Mouse (Mus musculus) thymus, adult 2 months (tissue): ENCODE data around the gene Wtip. TPM values are rescaled to one million over a fixed set of nuclear protein-coding genes. Genes with fewer than 3 reads are reported as not detected.

Source experiments
- DNase-seq: peaks from one replicate; pipeline ENCODE4 v3.0.0; 2021
- H3K27ac ChIP-seq: fragments of 200-500 bp; 2 replicates; pipeline ENCODE4 v1.5.1; 2012; ENCODE audit warnings: low read length, control low read depth; ENCODE audit not compliant: control insufficient read depth, insufficient read depth
- H3K27me3 ChIP-seq: fragments of 200-500 bp; 2 replicates; pipeline ENCODE4 v1.6.1; 2012; ENCODE audit warnings: mild to moderate bottlenecking, low read length, moderate library complexity, mixed read lengths; ENCODE audit not compliant: control insufficient read depth, insufficient read depth
- H3K36me3 ChIP-seq: fragments of 200-500 bp; 2 replicates; pipeline ENCODE4 v1.6.1; 2012; ENCODE audit warnings: mild to moderate bottlenecking, low read length, moderate library complexity; ENCODE audit not compliant: control insufficient read depth, insufficient read depth
- H3K4me1 ChIP-seq: fragments of 200-500 bp; replicated peaks from 2 replicates; pipeline ENCODE4 v1.6.1; 2012; ENCODE audit warnings: low read length; ENCODE audit not compliant: control insufficient read depth, insufficient read depth
- H3K4me3 ChIP-seq: fragments of 200-500 bp; 2 replicates; pipeline ENCODE4 v1.5.1; 2012; ENCODE audit warnings: mild to moderate bottlenecking, low read length, control low read depth, moderate library complexity; ENCODE audit not compliant: control insufficient read depth, insufficient read depth
- CTCF ChIP-seq: fragments of 200-500 bp; IDR thresholded peaks from 2 replicates; pipeline ENCODE4 v1.5.1; 2012; ENCODE audit warnings: mild to moderate bottlenecking, control low read depth, low read length, moderate library complexity, borderline replicate concordance; ENCODE audit not compliant: control insufficient read depth, poor library complexity, insufficient read depth; ENCODE audit errors: extremely low read depth
- POLR2A ChIP-seq: fragments of 200-500 bp; IDR thresholded peaks from 2 replicates; pipeline ENCODE4 v1.6.1; 2012; ENCODE audit warnings: mild to moderate bottlenecking, low read length, control low read depth, moderate library complexity; ENCODE audit not compliant: control insufficient read depth, poor library complexity, insufficient read depth; ENCODE audit errors: extremely low read depth
- WGBS: fragments of 180-500 bp; shearing (Covaris S2); methylation state at CpG from one replicate; pipeline ENCODE4 v1.1.7; 2018; 5-methylcytosine and 5-hydroxymethylcytosine counted together
- polyA plus RNA-seq: library from polyadenylated mRNA; depleted of rRNA; stranded (reverse); fragments of >200 nt; gene quantifications from 2 replicates; pipeline ENCODE4 v1.2.3, GENCODE M21; 2012

Wtip gene
- polyA plus RNA-seq, 1 experiment = 5.8 TPM

- no peaks in the 10 kb centered on the region for H3K4me1 ChIP-seq
- peaks cover 43% of the 10 kb centered on the region for H3K36me3 ChIP-seq
- TF ChIP-seq POLR2A = no peak
- TF ChIP-seq CTCF = no peak
- no peaks in the 10 kb centered on the region for H3K27me3 ChIP-seq
- 84% methylated on average over 6 of the region's 6 CpGs for WGBS
- H3K27ac ChIP-seq = no peak overlapping the region
- no peak for DNase-seq
- no peak overlapping the region for H3K4me3 ChIP-seq
Measured at GRCm38 (mm10) chr7:34139493-34139892, 6.4 kb upstream of the Wtip start.

DNA sequence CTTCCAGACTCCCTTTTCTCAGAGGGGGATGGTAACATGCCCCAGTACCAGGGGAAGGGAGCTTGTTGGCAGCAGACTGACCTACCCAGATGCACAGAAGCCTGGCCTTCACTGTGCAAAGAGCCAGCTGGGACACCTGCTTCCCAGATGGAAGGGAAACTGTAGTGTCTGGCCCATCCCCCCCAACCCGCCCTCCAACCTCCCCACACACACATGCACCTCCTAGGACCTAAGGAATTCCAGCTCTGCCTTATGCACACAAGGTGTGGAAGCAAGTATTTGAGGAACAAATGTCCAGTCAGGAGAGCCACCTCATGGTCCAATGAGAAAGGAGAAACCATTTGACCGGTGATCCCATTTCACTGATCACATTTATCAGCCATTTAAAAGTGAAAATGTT lies 1.3 kb upstream of the Wtip start:
- Histone ChIP-seq H3K27me3 (peaks cover 2% of the 10 kb centered on the region), H3K4me3 (no peak overlapping the region), H3K4me1 (peaks cover 6% of the 10 kb centered on the region; the same call in 1 of the 2 replicates), H3K27ac (no peak overlapping the region), H3K36me3 (no peaks in the 10 kb centered on the region)
- no peak for TF ChIP-seq POLR2A
- no peak for TF ChIP-seq CTCF
- WGBS = 87% methylated on average over 2 of the region's 2 CpGs
- no peak for DNase-seq

GRCm38 (mm10) chr7:34132355-34133079 lies 551 bp downstream of the Wtip start:
- WGBS = 10% methylated on average over 116 of the region's 116 CpGs
- H3K27ac ChIP-seq = no peak overlapping the region
- TF ChIP-seq CTCF (no peak), POLR2A (no peak)
- peaks cover 6% of the 10 kb centered on the region; the same call in 1 of the 2 replicates for H3K4me1 ChIP-seq
- no peaks in the 10 kb centered on the region for H3K36me3 ChIP-seq
- no peak overlapping the region for H3K4me3 ChIP-seq
- H3K27me3 ChIP-seq = peaks cover 2% of the 10 kb centered on the region
- DNase-seq = no peak

GRCm38 (mm10) chr7:34131959-34132354 lies 1.1 kb downstream of the Wtip start:
- no peak for DNase-seq
- H3K36me3 ChIP-seq = no peaks in the 10 kb centered on the region
- H3K27me3 ChIP-seq = peaks cover 2% of the 10 kb centered on the region
- H3K4me1 ChIP-seq = peaks cover 6% of the 10 kb centered on the region; the same call in 1 of the 2 replicates
- 27% methylated on average over 3 of the region's 3 CpGs for WGBS
- no peak for TF ChIP-seq CTCF
- TF ChIP-seq POLR2A = no peak
- no peak overlapping the region for H3K27ac ChIP-seq
- no peak overlapping the region for H3K4me3 ChIP-seq

DNA sequence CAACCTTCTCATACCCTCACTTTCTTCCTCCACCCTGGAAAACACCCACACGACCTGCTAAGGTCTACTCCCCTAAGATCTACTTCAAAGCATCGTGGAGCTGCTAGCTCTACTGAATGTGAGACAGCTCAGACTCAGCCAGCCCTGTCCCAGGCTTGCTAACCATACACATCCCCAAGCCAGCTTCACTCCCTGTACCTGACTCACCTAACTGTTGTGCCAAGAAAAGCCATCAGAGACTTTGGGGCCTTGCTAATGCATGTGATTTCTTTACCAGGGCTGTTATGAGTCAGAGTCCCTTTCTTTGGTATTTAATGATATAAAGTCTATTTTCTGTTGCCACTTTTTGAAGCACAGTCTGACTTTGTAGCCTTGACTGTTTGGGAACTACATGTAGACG lies 1.9 kb downstream of the Wtip start:
- Histone ChIP-seq H3K27ac (no peak overlapping the region), H3K4me1 (peaks cover 6% of the 10 kb centered on the region; the same call in 1 of the 2 replicates), H3K4me3 (no peak overlapping the region), H3K27me3 (peaks cover 2% of the 10 kb centered on the region), H3K36me3 (no peaks in the 10 kb centered on the region)
- WGBS = 76% methylated on average over 3 of the region's 3 CpGs
- no peak for TF ChIP-seq CTCF
- no peak for TF ChIP-seq POLR2A
- no peak for DNase-seq

DNA sequence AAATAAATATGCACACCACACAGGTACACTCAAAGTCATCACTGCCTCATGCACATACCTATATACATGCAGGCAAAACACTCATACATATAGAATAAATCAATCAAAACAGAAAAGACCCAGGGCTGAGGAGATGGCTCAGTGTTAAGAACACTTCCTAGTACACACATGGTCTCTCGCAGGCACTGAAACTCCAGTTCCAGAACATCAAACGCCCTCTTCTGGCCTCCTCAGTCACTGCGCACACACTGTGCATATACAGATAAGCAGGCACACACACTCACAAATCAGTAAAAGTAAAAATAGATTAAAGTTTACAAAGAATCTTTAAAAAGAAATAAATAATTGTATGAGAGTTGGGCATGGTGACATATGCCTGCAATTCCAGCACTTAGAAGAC lies 6.8 kb downstream of the Wtip start:
- no peak overlapping the region for H3K27ac ChIP-seq
- TF ChIP-seq CTCF (no peak), POLR2A (no peak)
- no peak for DNase-seq
- H3K4me3 ChIP-seq = no peak overlapping the region
- H3K27me3 ChIP-seq = no peaks in the 10 kb centered on the region; the same call in 1 of the 2 replicates
- 81% methylated on average over 3 of the region's 3 CpGs for WGBS
- no peaks in the 10 kb centered on the region for H3K4me1 ChIP-seq
- H3K36me3 ChIP-seq = no peaks in the 10 kb centered on the region

GRCm38 (mm10) chr7:34125346-34125745 lies 7.7 kb downstream of the Wtip start:
- H3K4me3 ChIP-seq = no peak overlapping the region
- H3K4me1 ChIP-seq = no peaks in the 10 kb centered on the region
- no peak for DNase-seq
- 95% methylated on average over 9 of the region's 9 CpGs for WGBS
- no peaks in the 10 kb centered on the region for H3K36me3 ChIP-seq
- no peaks in the 10 kb centered on the region for H3K27me3 ChIP-seq
- H3K27ac ChIP-seq = no peak overlapping the region
- no peak for TF ChIP-seq POLR2A
- TF ChIP-seq CTCF = no peak
